Mouse (Mus musculus): ENCODE results near the gene Tm4sf5.

Gene Tm4sf5

DNA sequence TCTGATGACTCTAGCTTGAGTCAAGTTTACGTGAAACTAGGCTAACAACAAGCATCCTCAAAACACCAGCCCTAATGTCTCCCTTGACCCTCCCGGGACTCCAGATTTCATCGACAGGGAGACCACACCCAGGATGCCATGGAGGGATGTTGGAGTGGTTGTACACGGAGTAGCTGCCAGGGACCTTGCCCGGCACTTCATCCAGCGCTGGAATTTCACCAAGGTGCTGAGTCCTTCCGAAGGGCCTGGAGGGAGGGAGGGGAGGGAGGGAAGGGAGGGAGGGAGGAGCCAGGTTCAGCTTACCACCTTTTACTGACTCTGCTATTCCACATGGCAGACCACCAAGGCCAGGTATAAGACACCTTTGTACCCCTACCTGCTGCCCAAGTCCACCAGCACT, 48.9 kb downstream of the Tm4sf5 start:
- DNase-seq: no peak

DNA sequence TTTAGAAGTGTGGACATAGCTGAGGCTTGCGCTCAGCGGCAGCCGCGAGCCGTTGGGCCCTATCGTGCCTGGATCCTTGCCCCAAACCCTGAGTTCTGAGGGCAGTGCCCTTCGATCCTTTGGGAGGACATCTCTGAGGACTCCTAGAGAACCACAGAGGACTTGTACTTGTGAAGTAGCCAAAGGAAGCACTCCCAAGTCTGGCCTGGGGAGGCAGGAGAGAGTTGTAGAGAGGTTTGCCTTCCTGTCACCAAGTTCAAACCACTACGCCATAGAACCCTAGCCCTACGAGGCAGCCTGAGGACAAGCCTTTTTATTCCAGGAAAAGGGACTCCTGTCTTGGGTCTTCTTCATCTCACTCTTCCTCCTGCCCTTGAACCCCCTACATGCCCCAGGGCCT, 52.5 kb downstream of the Tm4sf5 start:
- DNase-seq: no peak

Data from embryo, embryonic 11 days (tissue).